Mouse (Mus musculus) spleen, adult 2 months (tissue): ENCODE results near the gene Ipmk. TPM values are rescaled to one million over a fixed set of nuclear protein-coding genes. Genes with fewer than 3 reads are reported as not detected.

Experiments used
- DNase-seq, 2 experiments: peaks; one replicate each; pipeline versions ENCODE4 v3.0.0 to v3.0.0-alpha.2; 2012 to 2021; ENCODE audit warnings: low spot score in 2 of 2, low read depth in 1 of 2
- H3K27ac ChIP-seq: fragments of 200-500 bp; 2 replicates; pipeline ENCODE4 v1.5.1; 2012; ENCODE audit warnings: low read length, inconsistent platforms; ENCODE audit not compliant: insufficient read depth
- H3K27me3 ChIP-seq: fragments of 200-500 bp; 2 replicates; pipeline ENCODE4 v1.6.1; 2012; ENCODE audit warnings: mild to moderate bottlenecking, moderate library complexity, low read length, inconsistent platforms; ENCODE audit not compliant: control insufficient read depth, insufficient read depth
- H3K36me3 ChIP-seq: fragments of 200-500 bp; 2 replicates; pipeline ENCODE4 v1.6.1; 2012; ENCODE audit warnings: mild to moderate bottlenecking, low read length, inconsistent platforms; ENCODE audit not compliant: control insufficient read depth, insufficient read depth
- H3K4me1 ChIP-seq: fragments of 200-500 bp; 2 replicates; pipeline ENCODE4 v1.6.1; 2011; ENCODE audit warnings: inconsistent platforms; ENCODE audit not compliant: control insufficient read depth, insufficient read depth, insufficient read length
- H3K4me3 ChIP-seq: fragments of 200-500 bp; 2 replicates; pipeline ENCODE4 v1.5.1; 2011; ENCODE audit warnings: mild to moderate bottlenecking, inconsistent platforms; ENCODE audit not compliant: insufficient read depth, insufficient read length; ENCODE audit errors: extremely low read depth
- CTCF ChIP-seq: fragments of 200-500 bp; IDR thresholded peaks from 2 replicates; pipeline ENCODE4 v1.5.1; 2011; ENCODE audit warnings: mild to moderate bottlenecking, inconsistent platforms; ENCODE audit not compliant: insufficient read depth, insufficient read length, insufficient replicate concordance; ENCODE audit errors: extremely low read depth
- POLR2A ChIP-seq: fragments of 200-500 bp; IDR thresholded peaks from 2 replicates; pipeline ENCODE4 v1.6.1; 2011; ENCODE audit warnings: low read depth, low read length, inconsistent platforms
- WGBS: fragments of 180-500 bp; shearing (Covaris S2); methylation state at CpG from one replicate; pipeline ENCODE4 v1.1.7; 2018; 5-methylcytosine and 5-hydroxymethylcytosine counted together
- polyA plus RNA-seq: library from polyadenylated mRNA; depleted of rRNA; stranded (reverse); fragments of >200 nt; gene quantifications from 2 replicates; pipeline ENCODE4 v1.2.3, GENCODE M21; 2012

The Ipmk gene
- polyA plus RNA-seq, 1 experiment = 4.5 TPM

- 74% methylated on average over 3 of the region's 3 CpGs for WGBS
- Histone ChIP-seq H3K27ac (no peak overlapping the region), H3K27me3 (no peaks in the 10 kb centered on the region), H3K4me1 (no peaks in the 10 kb centered on the region), H3K36me3 (no peaks in the 10 kb centered on the region), H3K4me3 (no peak overlapping the region)
- no peak for DNase-seq
- no peak for TF ChIP-seq CTCF
Measured at GRCm38 (mm10) chr10:71314596-71314995, 33.0 kb upstream of the Ipmk start.

GRCm38 (mm10) chr10:71316056-71316455, 31.5 kb upstream of the Ipmk start:
- Histone ChIP-seq H3K4me3 (no peak overlapping the region), H3K27me3 (no peaks in the 10 kb centered on the region), H3K4me1 (no peaks in the 10 kb centered on the region), H3K36me3 (no peaks in the 10 kb centered on the region), H3K27ac (no peak overlapping the region)
- 80% methylated on average over 11 of the region's 11 CpGs for WGBS
- DNase-seq = no peak
- TF ChIP-seq CTCF = no peak
- no peak for TF ChIP-seq POLR2A

- no peaks in the 10 kb centered on the region for H3K36me3 ChIP-seq
- H3K4me3 ChIP-seq = no peak overlapping the region
- H3K27ac ChIP-seq = no peak overlapping the region
- no peaks in the 10 kb centered on the region for H3K4me1 ChIP-seq
- H3K27me3 ChIP-seq = no peaks in the 10 kb centered on the region
- TF ChIP-seq CTCF = no peak
- TF ChIP-seq POLR2A = no peak
- no peak for DNase-seq
- 70% methylated on average over 7 of the region's 7 CpGs for WGBS
Measured at GRCm38 (mm10) chr10:71316497-71316896, 31.1 kb upstream of the Ipmk start.

- no peak for DNase-seq
- TF ChIP-seq POLR2A (no peak), CTCF (no peak)
- H3K36me3 ChIP-seq = no peaks in the 10 kb centered on the region
- no peaks in the 10 kb centered on the region for H3K27me3 ChIP-seq
- H3K4me3 ChIP-seq = no peak overlapping the region
- no peak overlapping the region for H3K27ac ChIP-seq
- WGBS = 82% methylated on average over 8 of the region's 8 CpGs
- H3K4me1 ChIP-seq = no peaks in the 10 kb centered on the region
Measured at GRCm38 (mm10) chr10:71323669-71324068, 23.9 kb upstream of the Ipmk start.

- WGBS = 80% methylated on average over 7 of the region's 7 CpGs
- DNase-seq = no peak
- no peak for TF ChIP-seq POLR2A
- no peak for TF ChIP-seq CTCF
Measured at GRCm38 (mm10) chr10:71326123-71326522, 21.4 kb upstream of the Ipmk start.

DNA sequence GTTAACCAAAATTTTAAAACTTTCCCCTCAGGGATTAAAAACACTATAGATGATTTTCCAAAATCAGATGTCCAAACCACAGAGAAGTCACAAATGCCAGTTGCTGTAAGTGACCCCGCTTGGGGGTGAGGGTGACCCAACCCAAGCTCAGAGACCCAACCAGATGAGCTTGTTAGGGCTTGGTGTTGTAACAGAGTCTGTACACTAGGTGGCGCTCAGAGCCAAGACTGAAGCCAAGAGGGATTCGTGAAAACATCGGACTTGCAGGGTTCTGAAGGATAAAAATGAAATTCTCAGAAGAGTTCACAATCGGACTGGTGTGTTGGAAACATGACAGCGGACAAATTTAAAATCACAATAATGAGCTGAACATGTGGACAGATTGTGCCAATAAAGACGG, 20.8 kb upstream of the Ipmk start:
- DNase-seq = peak; percentile 39 to 65
- H3K4me3 ChIP-seq = no peak overlapping the region
- H3K4me1 ChIP-seq = no peaks in the 10 kb centered on the region
- H3K36me3 ChIP-seq = peaks cover 7% of the 10 kb centered on the region
- H3K27ac ChIP-seq = no peak overlapping the region
- WGBS = 22% methylated on average over 7 of the region's 7 CpGs
- TF ChIP-seq POLR2A (no peak), CTCF (peak; percentile 92; the same call in 1 of the 2 replicates)
- no peaks in the 10 kb centered on the region for H3K27me3 ChIP-seq

More at GRCm38 (mm10) chr10:71326123-71326522, 21.4 kb upstream of the Ipmk start:
- H3K4me3 ChIP-seq = no peak overlapping the region
- peaks cover 6% of the 10 kb centered on the region for H3K36me3 ChIP-seq
- no peaks in the 10 kb centered on the region for H3K27me3 ChIP-seq
- no peaks in the 10 kb centered on the region for H3K4me1 ChIP-seq
- H3K27ac ChIP-seq = no peak overlapping the region

GRCm38 (mm10) chr10:71327386-71327785, 20.2 kb upstream of the Ipmk start:
- Histone ChIP-seq H3K36me3 (peaks cover 7% of the 10 kb centered on the region), H3K4me1 (no peaks in the 10 kb centered on the region), H3K27ac (no peak overlapping the region), H3K27me3 (no peaks in the 10 kb centered on the region), H3K4me3 (no peak overlapping the region)
- TF ChIP-seq CTCF (no peak), POLR2A (no peak)
- WGBS = 94% methylated on average over 10 of the region's 10 CpGs
- DNase-seq = no peak

DNA sequence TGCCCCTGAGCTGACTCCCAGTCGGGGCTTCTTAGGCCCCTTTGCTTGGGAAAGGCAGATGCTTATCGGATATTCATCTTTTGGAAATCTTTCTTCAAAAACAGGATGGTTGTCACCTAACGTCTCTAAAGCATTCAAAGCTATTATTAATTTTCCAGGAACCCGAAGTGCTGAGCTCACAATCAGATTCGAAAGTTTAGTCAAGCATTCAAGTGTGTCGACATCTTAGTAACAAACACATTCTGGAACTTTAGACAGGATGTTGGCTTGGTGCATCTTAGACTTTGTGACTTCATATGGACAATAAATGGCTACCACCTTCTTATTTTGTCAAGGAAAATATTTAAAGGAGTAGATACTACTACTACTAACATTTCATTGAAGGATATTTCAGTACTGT, 19.2 kb upstream of the Ipmk start:
- no peak for TF ChIP-seq POLR2A
- no peak for TF ChIP-seq CTCF
- Histone ChIP-seq H3K4me3 (no peak overlapping the region), H3K36me3 (peaks cover 8% of the 10 kb centered on the region), H3K4me1 (no peaks in the 10 kb centered on the region), H3K27ac (no peak overlapping the region), H3K27me3 (no peaks in the 10 kb centered on the region)
- DNase-seq = no peak
- 44% methylated on average over 6 of the region's 6 CpGs for WGBS
